In genomic region chr15:80078058-80078814, GRCm38 (mm10) we compare ENCODE assay signal across 13 mouse cellular contexts. TPM values are rescaled to one million over a fixed set of nuclear protein-coding genes. Genes with fewer than 3 reads are reported as not detected.
DNase-seq lines count a peak whose midpoint lies in the region; ATAC-seq and TF ChIP-seq lines count a peak whose summit lies in the region.
"Had no signal": no experiment of that assay in that cellular context is flagged by ENCODE, and none has a peak within 500 bp of the region (broad histone marks: within the 10 kb centered on the region; RNA-seq: fewer than 3 reads in every experiment).

No protein-coding gene starts in this region.

- H3K36me3 ChIP-seq in heart, embryonic 15.5 days = peaks cover 53% of the 10 kb centered on the region
- H3K36me3 ChIP-seq in heart, embryonic 12.5 days = peaks cover 59% of the 10 kb centered on the region
- peaks cover 51% of the 10 kb centered on the region for H3K36me3 ChIP-seq in liver, embryonic 11.5 days (ENCODE audit: control insufficient read depth, insufficient read depth, low read length)
- H3K36me3 ChIP-seq in liver, postnatal 0 days (replicated peaks; ENCODE audit: insufficient read depth, low read length) = peaks cover 56% of the 10 kb centered on the region

- no peak overlapping the region for H3K4me2 ChIP-seq in heart, embryonic 15.5 days
- no peak overlapping the region for H3K4me2 ChIP-seq in heart, embryonic 12.5 days
- H3K4me2 ChIP-seq in liver, embryonic 11.5 days = peak overlapping the region; percentile 10; the same call in 1 of the 2 replicates
- no peak overlapping the region for H3K4me2 ChIP-seq in liver, postnatal 0 days (ENCODE audit: low read depth, low read length)
- H3K4me2 ChIP-seq: embryonic facial prominence, embryonic 13.5 days had no signal

- H3K4me1 ChIP-seq in heart, embryonic 15.5 days (replicated peaks) = peaks cover 65% of the 10 kb centered on the region
- peaks cover 52% of the 10 kb centered on the region for H3K4me1 ChIP-seq in heart, embryonic 12.5 days (replicated peaks)
- H3K4me1 ChIP-seq in liver, embryonic 11.5 days (replicated peaks; ENCODE audit: control insufficient read depth, insufficient read depth, low read length) = peaks cover 31% of the 10 kb centered on the region
- peaks cover 21% of the 10 kb centered on the region for H3K4me1 ChIP-seq in liver, postnatal 0 days (ENCODE audit: insufficient read depth)

- ATAC-seq in heart, embryonic 15.5 days (replicated peaks; ENCODE audit: insufficient number of reproducible peaks, insufficient read depth, low FRiP score, low read depth) = no peak; the same call in 1 of the 2 replicates
- ATAC-seq in heart, embryonic 12.5 days (ENCODE audit: insufficient number of reproducible peaks, low FRiP score) = no peak
- no peak for ATAC-seq in liver, embryonic 11.5 days (replicated peaks; ENCODE audit: low FRiP score)
- ATAC-seq in liver, postnatal 0 days = no peak

- H3K27ac ChIP-seq in heart, embryonic 15.5 days = peak overlapping the region; percentile 29; the same call in 1 of the 2 replicates
- H3K27ac ChIP-seq in heart, embryonic 12.5 days (ENCODE audit: poor library complexity, severe bottlenecking) = no peak overlapping the region
- peak overlapping the region; percentile 53; the same call in 1 of the 2 replicates for H3K27ac ChIP-seq in liver, embryonic 11.5 days (ENCODE audit: low read depth, low read length)
- H3K27ac ChIP-seq in liver, postnatal 0 days (ENCODE audit: low read depth) = 0 out of 2 replicates have a peak overlapping the region, but pooled peaks have one; percentile 16
- H3K27ac ChIP-seq: embryonic facial prominence, embryonic 13.5 days; hindbrain, embryonic 10.5 days; macrophage had no signal

- no peak overlapping the region for H3K4me3 ChIP-seq in heart, embryonic 15.5 days
- H3K4me3 ChIP-seq in heart, embryonic 12.5 days = no peak overlapping the region
- H3K4me3 ChIP-seq in liver, embryonic 11.5 days (ENCODE audit: low read depth, low read length) = 0 out of 2 replicates have a peak overlapping the region, but pooled peaks have one; percentile 12
- H3K4me3 ChIP-seq in liver, postnatal 0 days (ENCODE audit: low read depth, low read length) = no peak overlapping the region
- H3K4me3 ChIP-seq: embryonic facial prominence, embryonic 13.5 days; hindbrain, embryonic 10.5 days had no signal

- 65% methylated on average over 11 of the region's 11 CpGs for WGBS in heart, embryonic 15.5 days
- 72% methylated on average over 11 of the region's 11 CpGs for WGBS in heart, embryonic 12.5 days
- WGBS in liver, embryonic 11.5 days = 73% methylated on average over 11 of the region's 11 CpGs
- 72% methylated on average over 11 of the region's 11 CpGs for WGBS in liver, postnatal 0 days (ENCODE audit: insufficient replicate concordance)

- H3K9ac ChIP-seq in heart, embryonic 15.5 days = no peak overlapping the region
- no peak overlapping the region for H3K9ac ChIP-seq in heart, embryonic 12.5 days
- 0 out of 2 replicates have a peak overlapping the region, but pooled peaks have one; percentile 34 for H3K9ac ChIP-seq in liver, embryonic 11.5 days (ENCODE audit: low read depth, low read length)
- no peak overlapping the region for H3K9ac ChIP-seq in liver, postnatal 0 days (replicated peaks)

- no peak for DNase-seq in liver, embryonic 11.5 days (ENCODE audit: low spot score)
- DNase-seq in liver (no peak), NIH3T3 (ENCODE audit: low read depth) (peak; percentile 77)
- no peak for DNase-seq in liver, postnatal 0 days
- no peak for DNase-seq in thymus, postnatal 36 days
- DNase-seq in ovary, postnatal 36 days (ENCODE audit: low spot score) = no peak
- DNase-seq: adrenal gland, adult 8-10 months; cerebellum, adult 8-10 months had no signal

- no peaks in the 10 kb centered on the region for H3K9me3 ChIP-seq in heart, embryonic 15.5 days (replicated peaks)
- no peaks in the 10 kb centered on the region for H3K9me3 ChIP-seq in heart, embryonic 12.5 days (replicated peaks)
- no peaks in the 10 kb centered on the region for H3K9me3 ChIP-seq in liver, embryonic 11.5 days (ENCODE audit: control insufficient read depth, low read length)
- H3K9me3 ChIP-seq in liver, postnatal 0 days (ENCODE audit: low read length) = no peaks in the 10 kb centered on the region
- H3K9me3 ChIP-seq: embryonic facial prominence, embryonic 13.5 days; hindbrain, embryonic 10.5 days had no signal

- H3K27me3 ChIP-seq in heart, embryonic 15.5 days = no peaks in the 10 kb centered on the region
- H3K27me3 ChIP-seq in heart, embryonic 12.5 days (replicated peaks) = no peaks in the 10 kb centered on the region
- no peaks in the 10 kb centered on the region for H3K27me3 ChIP-seq in liver, embryonic 11.5 days (replicated peaks; ENCODE audit: control insufficient read depth, insufficient read depth, low read length)
- no peaks in the 10 kb centered on the region for H3K27me3 ChIP-seq in liver, postnatal 0 days (ENCODE audit: insufficient read depth, low read length)
- H3K27me3 ChIP-seq: embryonic facial prominence, embryonic 13.5 days had no signal

- TF ChIP-seq CTCF in liver, postnatal 0 days (IDR thresholded peaks at IDR 0.05; ENCODE audit: low read depth) = peak; percentile 19; the same call in 1 of the 2 replicates

- no peak for TF ChIP-seq EP300 in liver, postnatal 0 days (IDR thresholded peaks at IDR 0.05; ENCODE audit: low read depth)

RNA-seq across cellular contexts. Expression of gene Syngr1, which starts 12.9 kb away (rescaled TPM):
- polyA plus RNA-seq in heart, embryonic 15.5 days (2015; fragmentation: Nextera tagmentation; extraction: Ambion mirVana) = 38.0 and 42.9 TPM in 2 replicates
- polyA plus RNA-seq in heart, embryonic 12.5 days (2016; fragmentation: Nextera tagmentation; extraction: Ambion mirVana) = 17.2 and 19.0 TPM in 2 replicates
- polyA plus RNA-seq in liver, embryonic 11.5 days (2014; fragmentation: Nextera tagmentation; extraction: Ambion mirVana) = 32.2 and 38.6 TPM in 2 replicates
- polyA plus RNA-seq in liver, postnatal 0 days (2015; fragmentation: Nextera tagmentation; extraction: Ambion mirVana) = 10.3 and 10.4 TPM in 2 replicates

RNA-seq across cellular contexts. Expression of gene Rpl3, which starts 13.4 kb away (rescaled TPM):
- 565 and 609 TPM in 2 replicates for polyA plus RNA-seq in heart, embryonic 15.5 days (2015; fragmentation: Nextera tagmentation; extraction: Ambion mirVana)
- 601 and 631 TPM in 2 replicates for polyA plus RNA-seq in heart, embryonic 12.5 days (2016; fragmentation: Nextera tagmentation; extraction: Ambion mirVana)
- polyA plus RNA-seq in liver, embryonic 11.5 days (2014; fragmentation: Nextera tagmentation; extraction: Ambion mirVana) = 1,449 and 1,469 TPM in 2 replicates
- polyA plus RNA-seq in liver, postnatal 0 days (2015; fragmentation: Nextera tagmentation; extraction: Ambion mirVana) = 394 and 407 TPM in 2 replicates

RNA-seq across cellular contexts. Expression of gene Tab1, which starts 54.7 kb away (rescaled TPM):
- polyA plus RNA-seq in heart, embryonic 15.5 days (2015; fragmentation: Nextera tagmentation; extraction: Ambion mirVana) = 25.0 and 33.6 TPM in 2 replicates
- 30.5 TPM in 2 replicates for polyA plus RNA-seq in heart, embryonic 12.5 days (2016; fragmentation: Nextera tagmentation; extraction: Ambion mirVana)
- 25.9 and 28.7 TPM in 2 replicates for polyA plus RNA-seq in liver, embryonic 11.5 days (2014; fragmentation: Nextera tagmentation; extraction: Ambion mirVana)
- polyA plus RNA-seq in liver, postnatal 0 days (2015; fragmentation: Nextera tagmentation; extraction: Ambion mirVana) = 7.0 and 7.5 TPM in 2 replicates
